Mouse (Mus musculus) c-Kit-positive CD71-positive TER-119-positive erythroid progenitor cells, embryonic 14.5 days (primary cell): ENCODE results near the gene Cped1.

Source experiments
- DNase-seq: peaks from one replicate; pipeline ENCODE4 v3.0.0-alpha.2; 2013; ENCODE audit warnings: low spot score

The Cped1 gene

GRCm38 (mm10) chr6:22000086-22000485, 14.4 kb downstream of the Cped1 start:
- DNase-seq, result no peak

- DNase-seq, result no peak
These were observed 15.2 kb downstream of the Cped1 start for GRCm38 (mm10) chr6:22000881-22001280.

- no peak for DNase-seq
These were observed 15.7 kb downstream of the Cped1 start for GRCm38 (mm10) chr6:22001284-22001916.

GRCm38 (mm10) chr6:22002521-22003199, 16.9 kb downstream of the Cped1 start:
- DNase-seq, result no peak

GRCm38 (mm10) chr6:22003200-22003587, 17.5 kb downstream of the Cped1 start:
- no peak for DNase-seq

- no peak for DNase-seq
These were observed 18.3 kb downstream of the Cped1 start for GRCm38 (mm10) chr6:22003959-22004543.

GRCm38 (mm10) chr6:22008346-22008745, 22.6 kb downstream of the Cped1 start:
- DNase-seq, result no peak

GRCm38 (mm10) chr6:22010258-22010657, 24.5 kb downstream of the Cped1 start:
- DNase-seq, result no peak

- no peak for DNase-seq
These were observed 25.1 kb downstream of the Cped1 start for GRCm38 (mm10) chr6:22010761-22011281.

- no peak for DNase-seq
These were observed 25.8 kb downstream of the Cped1 start for GRCm38 (mm10) chr6:22011546-22011945.

- DNase-seq, result no peak
These were observed 26.4 kb downstream of the Cped1 start for GRCm38 (mm10) chr6:22012099-22012498.

GRCm38 (mm10) chr6:22012501-22012900, 26.8 kb downstream of the Cped1 start:
- DNase-seq, result no peak

GRCm38 (mm10) chr6:22013394-22013793, 27.7 kb downstream of the Cped1 start:
- DNase-seq, result no peak

- DNase-seq, result no peak
These were observed 28.7 kb downstream of the Cped1 start for GRCm38 (mm10) chr6:22014291-22014911.

- no peak for DNase-seq
These were observed 31.9 kb downstream of the Cped1 start for GRCm38 (mm10) chr6:22017631-22018030.

- no peak for DNase-seq
These were observed 33.2 kb downstream of the Cped1 start for GRCm38 (mm10) chr6:22018768-22019445.

- DNase-seq, result no peak
These were observed 33.9 kb downstream of the Cped1 start for GRCm38 (mm10) chr6:22019637-22020036.

- DNase-seq, result no peak
These were observed 35.0 kb downstream of the Cped1 start for GRCm38 (mm10) chr6:22020696-22021095.

- no peak for DNase-seq
These were observed 35.6 kb downstream of the Cped1 start for GRCm38 (mm10) chr6:22021315-22021714.

GRCm38 (mm10) chr6:22024168-22024567, 38.5 kb downstream of the Cped1 start:
- DNase-seq, result no peak

- DNase-seq, result no peak
These were observed 40.1 kb downstream of the Cped1 start for GRCm38 (mm10) chr6:22025584-22026357.

GRCm38 (mm10) chr6:22026358-22026673, 40.6 kb downstream of the Cped1 start:
- no peak for DNase-seq
